Mouse (Mus musculus): Measurements from ENCODE around the gene Lars2. TPM values are rescaled to one million over a fixed set of nuclear protein-coding genes. Genes with fewer than 3 reads are reported as not detected.

Gene Lars2
- total RNA-seq, 1 experiment = 28,940 TPM

- in situ Hi-C loops (cut with MboI; ENCODE audit: low sequenced_read_pairs in 2 of 2, unreplicated experiment in 2 of 2) = no loop called here
- no peak overlapping the region for H3K27ac ChIP-seq (ENCODE audit: insufficient read depth, low read depth, low read length, poor library complexity, severe bottlenecking)
- no peaks in the 10 kb centered on the region for H3K4me1 ChIP-seq (ENCODE audit: control insufficient read depth in 2 of 2, insufficient read depth in 2 of 2, low read length in 2 of 2, poor library complexity in 1 of 2)
- TF ChIP-seq HCFC1 (IDR thresholded peaks at IDR 0.05; ENCODE audit: borderline replicate concordance, insufficient read depth, low read length) = no peak
- no peak for TF ChIP-seq ZC3H11A (IDR thresholded peaks at IDR 0.05; ENCODE audit: borderline replicate concordance, low read depth, low read length)
- TF ChIP-seq ZNF384 (IDR thresholded peaks at IDR 0.05; ENCODE audit: low read depth, low read length) = no peak
- no peak for TF ChIP-seq MAFK (IDR thresholded peaks at IDR 0.05; ENCODE audit: insufficient read depth, low read depth, low read length)
- TF ChIP-seq CHD2 (IDR thresholded peaks at IDR 0.05; ENCODE audit: low read depth, low read length) = no peak
- H3K36me3 ChIP-seq (ENCODE audit: control insufficient read depth, insufficient read depth, low read length, poor library complexity, severe bottlenecking) = no peaks in the 10 kb centered on the region
- no peak overlapping the region for H3K9ac ChIP-seq (ENCODE audit: insufficient read depth, low read depth, low read length, poor library complexity, severe bottlenecking)
- H3K9me3 ChIP-seq (ENCODE audit: control insufficient read depth, insufficient read depth, low read depth, low read length) = no peaks in the 10 kb centered on the region
- H3K4me3 ChIP-seq (ENCODE audit: insufficient read depth in 1 of 2, low read depth in 1 of 2, low read length in 2 of 2, poor library complexity in 1 of 2, severe bottlenecking in 1 of 2) = no peak overlapping the region
- DNase-seq (ENCODE audit: low read depth, low spot score) = no peak
These were observed 139.8 kb downstream of the Lars2 start for GRCm38 (mm10) chr9:123506270-123507146.

DNA sequence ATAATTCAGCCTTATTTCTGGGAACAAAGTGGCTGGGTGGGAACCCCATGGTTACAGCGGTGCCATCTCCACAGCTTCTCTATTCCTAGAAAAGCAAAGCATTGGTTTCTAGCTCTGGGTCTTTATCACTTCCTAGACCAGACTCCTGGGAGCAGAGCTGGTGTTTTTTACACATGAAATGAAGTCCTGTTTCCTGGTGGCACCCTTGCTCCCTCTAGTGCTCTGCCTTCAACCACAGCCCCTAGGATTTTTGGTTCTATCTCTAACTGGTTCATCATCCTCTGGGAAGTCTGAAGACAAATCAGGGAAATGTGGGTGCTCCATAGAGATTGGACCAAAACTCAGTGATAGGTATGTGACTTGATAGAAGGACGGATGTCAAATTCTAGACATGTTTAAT, 140.7 kb downstream of the Lars2 start:
- in situ Hi-C loops (cut with MboI; ENCODE audit: low sequenced_read_pairs in 2 of 2, unreplicated experiment in 2 of 2) = no loop called here
- no peak for DNase-seq (ENCODE audit: low read depth, low spot score)
- TF ChIP-seq ZC3H11A (IDR thresholded peaks at IDR 0.05; ENCODE audit: borderline replicate concordance, low read depth, low read length) (no peak), HCFC1 (IDR thresholded peaks at IDR 0.05; ENCODE audit: borderline replicate concordance, insufficient read depth, low read length) (no peak), CHD2 (IDR thresholded peaks at IDR 0.05; ENCODE audit: low read depth, low read length) (no peak), ZNF384 (IDR thresholded peaks at IDR 0.05; ENCODE audit: low read depth, low read length) (no peak), MAFK (IDR thresholded peaks at IDR 0.05; ENCODE audit: insufficient read depth, low read depth, low read length) (no peak)
- Histone ChIP-seq H3K9me3 (ENCODE audit: control insufficient read depth, insufficient read depth, low read depth, low read length) (no peaks in the 10 kb centered on the region), H3K27ac (ENCODE audit: insufficient read depth, low read depth, low read length, poor library complexity, severe bottlenecking) (no peak overlapping the region), H3K4me3 (ENCODE audit: insufficient read depth in 1 of 2, low read depth in 1 of 2, low read length in 2 of 2, poor library complexity in 1 of 2, severe bottlenecking in 1 of 2) (no peak overlapping the region), H3K36me3 (ENCODE audit: control insufficient read depth, insufficient read depth, low read length, poor library complexity, severe bottlenecking) (no peaks in the 10 kb centered on the region), H3K4me1 (ENCODE audit: control insufficient read depth in 2 of 2, insufficient read depth in 2 of 2, low read length in 2 of 2, poor library complexity in 1 of 2) (no peaks in the 10 kb centered on the region), H3K9ac (ENCODE audit: insufficient read depth, low read depth, low read length, poor library complexity, severe bottlenecking) (no peak overlapping the region)

DNA sequence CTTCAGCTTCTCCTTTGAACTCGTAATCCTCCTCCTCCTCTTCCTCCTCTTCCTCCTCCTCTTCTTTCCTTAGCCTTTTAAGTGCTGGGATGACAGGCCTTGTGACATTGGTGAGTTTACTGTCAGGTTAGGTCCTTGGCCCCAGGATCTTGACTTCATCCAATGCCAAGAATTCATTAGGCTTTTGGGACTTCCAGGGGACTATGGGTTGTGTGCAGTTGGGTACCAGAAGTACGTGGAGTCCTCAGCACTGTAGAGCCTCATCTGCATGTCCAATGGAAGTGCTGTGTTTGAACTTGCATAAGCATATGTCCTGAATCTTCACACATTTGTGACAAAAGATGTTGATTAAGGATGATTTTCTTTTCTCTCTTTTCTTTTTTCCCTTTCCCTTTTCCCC, 142.3 kb downstream of the Lars2 start:
- in situ Hi-C loops (cut with MboI; ENCODE audit: low sequenced_read_pairs in 2 of 2, unreplicated experiment in 2 of 2) = no loop called here
- no peaks in the 10 kb centered on the region for H3K9me3 ChIP-seq (ENCODE audit: control insufficient read depth, insufficient read depth, low read depth, low read length)

DNA sequence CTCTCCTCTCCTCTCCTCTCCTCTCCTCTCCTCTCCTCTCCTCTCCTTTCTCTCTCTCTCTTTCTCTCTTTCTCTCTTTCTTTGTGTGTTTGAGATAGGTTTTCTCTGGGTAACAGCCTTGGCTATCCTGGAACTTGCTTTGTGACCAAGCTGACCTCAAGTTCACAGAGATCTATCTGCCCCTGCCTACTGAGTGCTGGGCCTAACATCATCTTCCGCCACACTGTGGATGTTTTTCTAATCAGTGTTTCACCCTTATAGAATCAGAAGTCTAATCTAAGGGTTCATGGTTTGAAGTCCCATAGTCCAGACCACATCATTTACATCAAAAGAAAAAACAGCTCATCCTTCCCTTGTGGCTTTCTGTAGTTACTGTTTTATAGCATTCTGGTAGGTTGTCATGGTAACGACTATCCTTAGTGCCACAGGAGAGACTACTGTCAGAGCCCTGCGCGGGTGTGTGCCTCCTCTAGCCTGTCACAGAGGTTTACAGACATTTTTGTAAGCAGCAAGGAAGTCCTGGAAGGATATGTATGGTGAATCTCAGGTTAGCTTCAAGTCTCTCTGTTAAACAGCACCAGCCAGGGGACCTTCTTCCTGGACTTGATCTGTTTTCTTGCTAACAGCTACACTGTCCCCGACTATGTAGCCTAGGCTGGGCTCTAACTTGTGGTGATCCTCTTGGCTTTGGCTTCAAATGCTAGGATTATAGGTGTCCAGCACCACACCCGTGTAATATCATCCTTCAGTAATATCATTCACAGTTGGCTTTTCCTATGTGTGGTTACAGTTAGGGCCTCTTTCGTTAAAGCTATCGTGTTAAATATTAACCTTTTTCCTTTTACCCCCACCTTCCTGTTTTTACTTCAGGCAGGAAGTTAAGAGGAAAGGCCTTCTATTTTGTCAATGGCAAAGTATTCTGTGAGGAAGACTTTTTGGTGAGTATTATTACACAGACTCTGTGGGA, 143.2 kb downstream of the Lars2 start:
- TF ChIP-seq CHD2 (IDR thresholded peaks at IDR 0.05; ENCODE audit: low read depth, low read length) (no peak), ZNF384 (IDR thresholded peaks at IDR 0.05; ENCODE audit: low read depth, low read length) (no peak), ZC3H11A (IDR thresholded peaks at IDR 0.05; ENCODE audit: borderline replicate concordance, low read depth, low read length) (no peak), MAFK (IDR thresholded peaks at IDR 0.05; ENCODE audit: insufficient read depth, low read depth, low read length) (no peak), HCFC1 (IDR thresholded peaks at IDR 0.05; ENCODE audit: borderline replicate concordance, insufficient read depth, low read length) (no peak)
- Histone ChIP-seq H3K4me3 (ENCODE audit: insufficient read depth in 1 of 2, low read depth in 1 of 2, low read length in 2 of 2, poor library complexity in 1 of 2, severe bottlenecking in 1 of 2) (no peak overlapping the region), H3K27ac (ENCODE audit: insufficient read depth, low read depth, low read length, poor library complexity, severe bottlenecking) (no peak overlapping the region), H3K9me3 (ENCODE audit: control insufficient read depth, insufficient read depth, low read depth, low read length) (no peaks in the 10 kb centered on the region), H3K36me3 (ENCODE audit: control insufficient read depth, insufficient read depth, low read length, poor library complexity, severe bottlenecking) (no peaks in the 10 kb centered on the region), H3K4me1 (ENCODE audit: control insufficient read depth in 2 of 2, insufficient read depth in 2 of 2, low read length in 2 of 2, poor library complexity in 1 of 2) (no peaks in the 10 kb centered on the region), H3K9ac (ENCODE audit: insufficient read depth, low read depth, low read length, poor library complexity, severe bottlenecking) (no peak overlapping the region)
- DNase-seq (ENCODE audit: low read depth, low spot score) = no peak
- in situ Hi-C loops (cut with MboI; ENCODE audit: low sequenced_read_pairs in 2 of 2, unreplicated experiment in 2 of 2) = no loop called here

More for the DNA sequence above, 142.3 kb downstream of the Lars2 start:
- Histone ChIP-seq H3K9ac (ENCODE audit: insufficient read depth, low read depth, low read length, poor library complexity, severe bottlenecking) (no peak overlapping the region), H3K36me3 (ENCODE audit: control insufficient read depth, insufficient read depth, low read length, poor library complexity, severe bottlenecking) (no peaks in the 10 kb centered on the region), H3K27ac (ENCODE audit: insufficient read depth, low read depth, low read length, poor library complexity, severe bottlenecking) (no peak overlapping the region), H3K4me1 (ENCODE audit: control insufficient read depth in 2 of 2, insufficient read depth in 2 of 2, low read length in 2 of 2, poor library complexity in 1 of 2) (no peaks in the 10 kb centered on the region), H3K4me3 (ENCODE audit: insufficient read depth in 1 of 2, low read depth in 1 of 2, low read length in 2 of 2, poor library complexity in 1 of 2, severe bottlenecking in 1 of 2) (no peak overlapping the region)
- TF ChIP-seq ZC3H11A (IDR thresholded peaks at IDR 0.05; ENCODE audit: borderline replicate concordance, low read depth, low read length) (no peak), MAFK (IDR thresholded peaks at IDR 0.05; ENCODE audit: insufficient read depth, low read depth, low read length) (no peak), ZNF384 (IDR thresholded peaks at IDR 0.05; ENCODE audit: low read depth, low read length) (no peak), HCFC1 (IDR thresholded peaks at IDR 0.05; ENCODE audit: borderline replicate concordance, insufficient read depth, low read length) (no peak), CHD2 (IDR thresholded peaks at IDR 0.05; ENCODE audit: low read depth, low read length) (no peak)
- no peak for DNase-seq (ENCODE audit: low read depth, low spot score)
